Mouse (Mus musculus): ENCODE measurements around the gene Fbxl8. TPM values are rescaled to one million over a fixed set of nuclear protein-coding genes. Genes with fewer than 3 reads are reported as not detected.
"Not testable (repeated sequence)": the region's sequence is repeated elsewhere in the genome, so short reads cannot be mapped to it uniquely, and the experiment has no call there.

Gene Fbxl8
- 0.72 and 0.85 TPM in 2 replicates for polyA plus RNA-seq (2015; fragmentation: Nextera tagmentation; extraction: Ambion mirVana)

DNA sequence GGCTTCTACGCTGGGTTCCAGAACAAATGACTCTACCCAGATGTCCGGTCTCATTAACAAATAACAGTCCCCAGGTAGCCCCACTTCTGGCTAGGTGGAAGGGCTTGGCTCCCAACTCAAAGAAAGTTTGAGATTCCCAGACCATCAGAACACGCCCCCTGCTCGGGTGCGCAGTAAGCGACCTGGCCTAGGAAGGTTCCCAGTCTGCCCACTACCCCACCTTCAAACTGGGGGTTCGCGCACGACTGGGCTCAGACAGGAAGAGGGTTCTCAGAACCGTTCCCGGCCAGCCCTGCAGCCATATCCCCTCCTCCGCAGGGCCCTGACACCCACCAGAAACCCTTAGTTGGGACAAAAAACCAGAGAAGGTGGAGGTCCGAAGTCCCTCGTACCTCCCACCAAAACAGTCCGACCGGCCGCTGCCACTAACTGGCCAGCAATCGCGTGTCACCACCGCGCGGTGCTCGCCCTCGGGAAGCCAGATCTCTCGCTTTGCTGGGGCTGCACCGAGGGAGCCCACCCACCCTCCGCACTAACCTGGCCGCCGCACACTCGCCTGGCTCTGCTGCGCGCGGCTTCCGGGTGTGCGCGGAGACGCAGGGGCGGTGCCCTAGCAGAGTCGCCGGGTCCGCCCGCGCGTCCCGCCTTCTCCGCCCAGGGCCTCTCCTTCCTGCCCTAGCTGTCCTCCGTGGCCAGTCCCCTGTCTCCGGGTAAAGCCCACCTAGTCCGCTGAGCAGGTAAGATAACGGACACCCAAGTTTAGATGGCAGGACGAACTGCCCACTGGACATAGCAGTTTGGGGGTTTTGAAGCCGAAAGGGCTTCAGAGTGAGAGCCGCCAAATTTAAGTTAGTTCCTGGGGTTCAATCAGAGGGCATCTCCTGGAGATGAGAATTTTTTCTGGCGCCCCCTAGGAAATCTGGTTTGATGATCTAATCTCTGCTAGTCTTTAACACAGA, at the start of gene Fbxl8, which contains the start of gene Tradd:
Gene Fbxl8, plus strand, starts transcription at position 625 of the 959 bp plus-strand sequence.
Gene Tradd, minus strand, starts transcription at position 586 of the 959 bp plus-strand sequence.
- Histone ChIP-seq H3K27ac (replicated peaks) (no peak within 1 kb of the TSS), H3K9ac (replicated peaks) (peak within 1 kb of the TSS; percentile 67), H3K4me1 (peaks cover 34% of the 10 kb centered on the region), H3K27me3 (peaks cover 90% of the 10 kb centered on the region), H3K9me3 (peaks cover 4% of the 10 kb centered on the region; the same call in 1 of the 2 replicates), H3K36me3 (no peaks in the 10 kb centered on the region), H3K4me3 (peak within 1 kb of the TSS; percentile 70), H3K4me2 (replicated peaks) (peak within 1 kb of the TSS; percentile 83)
- under 1% methylated on average over 54 of the region's 54 CpGs for WGBS
- peak; percentile 27; the same call in 1 of the 2 replicates for ATAC-seq (replicated peaks)

GRCm38 (mm10) chr8:105217926-105218522, 46.4 kb upstream of the Fbxl8 start:
- Histone ChIP-seq H3K27me3 (no peaks in the 10 kb centered on the region), H3K9me3 (no peaks in the 10 kb centered on the region), H3K4me3 (no peak overlapping the region), H3K4me2 (replicated peaks) (no peak overlapping the region), H3K36me3 (peaks cover 3% of the 10 kb centered on the region; the same call in 1 of the 2 replicates), H3K9ac (replicated peaks) (no peak overlapping the region), H3K27ac (replicated peaks) (no peak overlapping the region), H3K4me1 (no peaks in the 10 kb centered on the region)
- 81% methylated on average over 5 of the region's 5 CpGs for WGBS
- no peak; the same call in 1 of the 2 replicates for ATAC-seq (replicated peaks)

DNA sequence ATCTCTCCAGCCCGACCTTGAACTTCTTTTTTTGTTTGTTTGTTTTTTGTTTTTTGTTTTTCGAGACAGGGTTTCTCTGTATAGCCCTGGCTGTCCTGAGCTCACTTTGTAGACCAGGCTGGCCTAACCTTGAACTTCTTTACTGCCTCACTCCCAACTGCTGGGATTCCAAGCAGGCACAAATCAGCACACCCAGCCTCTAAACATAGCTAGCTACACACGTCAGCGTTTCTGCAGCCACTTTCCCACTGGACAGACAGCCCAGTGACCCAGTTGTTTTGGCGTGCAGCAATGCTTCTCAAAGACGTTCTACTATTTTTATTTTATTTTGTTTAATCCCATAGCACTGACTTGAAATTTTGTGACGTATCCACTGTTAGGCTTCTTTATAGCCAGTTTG, 40.6 kb upstream of the Fbxl8 start:
- Histone ChIP-seq H3K27ac (replicated peaks) (no peak overlapping the region), H3K4me2 (replicated peaks) (no peak overlapping the region)

GRCm38 (mm10) chr8:105224413-105225271, 39.8 kb upstream of the Fbxl8 start, which contains the start of gene D230025D16Rik:
Gene D230025D16Rik, plus strand, starts transcription at chr8:105225145.
- Histone ChIP-seq H3K27ac (replicated peaks) (peak within 1 kb of the TSS; percentile 75), H3K36me3 (no peaks in the 10 kb centered on the region), H3K4me1 (peaks cover 23% of the 10 kb centered on the region), H3K9me3 (no peaks in the 10 kb centered on the region), H3K27me3 (no peaks in the 10 kb centered on the region), H3K4me2 (replicated peaks) (peak within 1 kb of the TSS; percentile 78), H3K9ac (replicated peaks) (peak within 1 kb of the TSS; percentile 94), H3K4me3 (peak within 1 kb of the TSS; percentile 98)
- WGBS, result 1% methylated on average over 34 of the region's 34 CpGs
- peak; percentile 96 for ATAC-seq (replicated peaks)

More for the DNA sequence above, 40.6 kb upstream of the Fbxl8 start:
- WGBS, result 81% methylated on average over 7 of the region's 7 CpGs
- peaks cover 23% of the 10 kb centered on the region for H3K4me1 ChIP-seq
- H3K9ac ChIP-seq (replicated peaks), result no peak overlapping the region
- ATAC-seq (replicated peaks), result no peak
- H3K27me3 ChIP-seq, result no peaks in the 10 kb centered on the region
- peak overlapping the region; percentile 98; the same call in 1 of the 2 replicates for H3K4me3 ChIP-seq
- H3K9me3 ChIP-seq, result no peaks in the 10 kb centered on the region
- no peaks in the 10 kb centered on the region for H3K36me3 ChIP-seq

- WGBS, result under 1% methylated on average over 27 of the region's 27 CpGs
- H3K9me3 ChIP-seq, result no peaks in the 10 kb centered on the region
- H3K27ac ChIP-seq (replicated peaks), result peak overlapping the region; percentile 75
- H3K9ac ChIP-seq (replicated peaks), result peak overlapping the region; percentile 94
- H3K4me1 ChIP-seq, result peaks cover 23% of the 10 kb centered on the region
- H3K27me3 ChIP-seq, result no peaks in the 10 kb centered on the region
- no peak for ATAC-seq (replicated peaks)
- peak overlapping the region; percentile 98 for H3K4me3 ChIP-seq
- H3K36me3 ChIP-seq, result no peaks in the 10 kb centered on the region
- peak overlapping the region; percentile 78 for H3K4me2 ChIP-seq (replicated peaks)
Measured at GRCm38 (mm10) chr8:105225272-105225593, 39.2 kb upstream of the Fbxl8 start.

GRCm38 (mm10) chr8:105225917-105226316, 38.5 kb upstream of the Fbxl8 start:
- ATAC-seq (replicated peaks), result no peak
- 28% methylated on average over 6 of the region's 6 CpGs for WGBS
- Histone ChIP-seq H3K4me2 (replicated peaks) (peak overlapping the region; percentile 78), H3K9me3 (no peaks in the 10 kb centered on the region), H3K4me1 (peaks cover 23% of the 10 kb centered on the region), H3K36me3 (no peaks in the 10 kb centered on the region), H3K27ac (replicated peaks) (no peak overlapping the region), H3K27me3 (no peaks in the 10 kb centered on the region), H3K4me3 (peak overlapping the region; percentile 98), H3K9ac (replicated peaks) (peak overlapping the region; percentile 94)

GRCm38 (mm10) chr8:105231503-105232320, 32.7 kb upstream of the Fbxl8 start:
- Histone ChIP-seq H3K9me3 (no peaks in the 10 kb centered on the region), H3K9ac (replicated peaks) (no peak overlapping the region), H3K27ac (replicated peaks) (no peak overlapping the region), H3K27me3 (no peaks in the 10 kb centered on the region), H3K4me3 (no peak overlapping the region), H3K4me2 (replicated peaks) (no peak overlapping the region), H3K4me1 (peaks cover 6% of the 10 kb centered on the region), H3K36me3 (peaks cover 12% of the 10 kb centered on the region)
- ATAC-seq (replicated peaks), result no peak
- WGBS, result 88% methylated on average over 12 of the region's 12 CpGs

- H3K4me1 ChIP-seq; H3K9me3 ChIP-seq; ATAC-seq (replicated peaks); H3K4me2 ChIP-seq (replicated peaks); H3K27ac ChIP-seq (replicated peaks); H3K4me3 ChIP-seq; H3K9ac ChIP-seq (replicated peaks); H3K27me3 ChIP-seq: not testable (repeated sequence)
- peaks cover 12% of the 10 kb centered on the region for H3K36me3 ChIP-seq
- WGBS, result 94% methylated on average over 4 of the region's 4 CpGs
Measured at GRCm38 (mm10) chr8:105232321-105232693, 32.1 kb upstream of the Fbxl8 start.

GRCm38 (mm10) chr8:105233126-105233935, 31.1 kb upstream of the Fbxl8 start:
- no peak for ATAC-seq (replicated peaks)
- Histone ChIP-seq H3K36me3 (peaks cover 12% of the 10 kb centered on the region), H3K27me3 (no peaks in the 10 kb centered on the region), H3K4me2 (replicated peaks) (no peak overlapping the region), H3K9ac (replicated peaks) (no peak overlapping the region), H3K27ac (replicated peaks) (no peak overlapping the region), H3K4me3 (no peak overlapping the region), H3K9me3 (no peaks in the 10 kb centered on the region), H3K4me1 (no peaks in the 10 kb centered on the region)
- WGBS, result 70% methylated on average over 1 of the region's 1 CpGs

- no peak overlapping the region for H3K4me2 ChIP-seq (replicated peaks)
- H3K36me3 ChIP-seq, result peaks cover 27% of the 10 kb centered on the region
- ATAC-seq (replicated peaks), result no peak
- no peaks in the 10 kb centered on the region for H3K27me3 ChIP-seq
- WGBS, result 91% methylated on average over 1 of the region's 1 CpGs
- H3K27ac ChIP-seq (replicated peaks), result no peak overlapping the region
- H3K4me1 ChIP-seq, result no peaks in the 10 kb centered on the region
- no peaks in the 10 kb centered on the region for H3K9me3 ChIP-seq
- H3K4me3 ChIP-seq, result no peak overlapping the region
- no peak overlapping the region for H3K9ac ChIP-seq (replicated peaks)
Measured at GRCm38 (mm10) chr8:105235206-105235605, 29.2 kb upstream of the Fbxl8 start.
